Mouse (Mus musculus) heart, embryonic 11.5 days (tissue): ENCODE results near the gene Sfswap. TPM values are rescaled to one million over a fixed set of nuclear protein-coding genes. Genes with fewer than 3 reads are reported as not detected.
A peak's percentile ranks its signal among the peaks of the same experiment; 100 is the strongest.

ENCODE experiments used
- ATAC-seq: fragments of 200-750 bp; cut with Nextera tagmentation; replicated peaks from 2 replicates; pipeline ENCODE4 v1.8.0; 2017; ENCODE audit warnings: moderate library complexity; ENCODE audit not compliant: insufficient number of reproducible peaks, low FRiP score, low TSS enrichment
- H3K27ac ChIP-seq: fragments of 300-500 bp; sonication (generic); 2 replicates; pipeline ENCODE4 v1.5.1; 2014; ENCODE audit warnings: mild to moderate bottlenecking, low read depth, low read length
- H3K27me3 ChIP-seq: fragments of 300-500 bp; sonication (generic); 2 replicates; pipeline ENCODE4 v1.6.1; 2014; ENCODE audit warnings: mild to moderate bottlenecking, low read length, mixed read lengths; ENCODE audit not compliant: control insufficient read depth, insufficient read depth
- H3K36me3 ChIP-seq: fragments of 300-500 bp; sonication (generic); 2 replicates; pipeline ENCODE4 v1.6.1; 2014; ENCODE audit warnings: mild to moderate bottlenecking, low read length, moderate library complexity, mixed read lengths; ENCODE audit not compliant: control insufficient read depth, insufficient read depth
- H3K4me1 ChIP-seq: fragments of 300-500 bp; sonication (generic); 2 replicates; pipeline ENCODE4 v1.6.1; 2014; ENCODE audit warnings: low read length; ENCODE audit not compliant: control insufficient read depth, insufficient read depth
- H3K4me2 ChIP-seq: fragments of 300-500 bp; sonication (generic); 2 replicates; pipeline ENCODE4 v1.6.1; 2014; ENCODE audit warnings: mild to moderate bottlenecking, moderate library complexity
- H3K4me3 ChIP-seq: fragments of 300-500 bp; sonication (generic); 2 replicates; pipeline ENCODE4 v1.5.1; 2014; ENCODE audit warnings: low read depth, low read length
- H3K9ac ChIP-seq: fragments of 300-500 bp; sonication (generic); 2 replicates; pipeline ENCODE4 v1.6.1; 2014; ENCODE audit warnings: mild to moderate bottlenecking, low read depth, low read length, moderate library complexity
- H3K9me3 ChIP-seq: fragments of 300-500 bp; sonication (generic); replicated peaks from 2 replicates; pipeline ENCODE4 v1.6.1; 2016; ENCODE audit warnings: low read length; ENCODE audit not compliant: control insufficient read depth
- WGBS: fragments of 180-500 bp; shearing (Covaris S2); extraction: QIAGEN DNeasy Blood & Tissue Kit; methylation state at CpG from one replicate; pipeline ENCODE4 v1.1.7; 2014; ENCODE audit not compliant: insufficient replicate concordance; 5-methylcytosine and 5-hydroxymethylcytosine counted together
- polyA plus RNA-seq: library from polyadenylated mRNA; unstranded; fragments of >200 nt; fragmentation: Nextera tagmentation; extraction: Ambion mirVana; gene quantifications from 2 replicates; pipeline ENCODE4 v1.2.1, GENCODE M21; 2014

Gene Sfswap
- polyA plus RNA-seq, 1 experiment from 2014 or later: 31.0 TPM

DNA sequence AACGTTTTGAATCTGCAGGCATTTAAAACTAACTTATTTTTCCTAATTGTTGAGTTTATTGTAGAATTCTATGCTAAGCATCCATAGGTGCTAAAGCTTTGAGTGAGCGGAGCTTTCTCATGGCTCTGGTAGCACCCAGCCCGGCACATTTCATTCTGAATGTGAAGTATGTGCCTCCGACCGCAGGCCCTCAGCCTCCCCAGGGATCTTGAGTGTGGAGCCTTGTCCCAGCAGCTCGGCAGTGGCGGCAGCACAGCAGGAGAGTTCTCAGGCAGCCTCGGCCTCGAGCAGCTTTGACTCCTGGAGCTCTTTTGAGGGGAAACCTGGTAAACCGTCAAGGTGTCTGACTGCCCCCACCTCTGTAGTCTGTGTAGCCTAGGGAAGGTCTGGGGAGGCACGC, 58.3 kb downstream of the Sfswap start:
- WGBS: 84% methylated on average over 11 of the region's 11 CpGs
- Histone ChIP-seq H3K36me3 (peaks cover 46% of the 10 kb centered on the region), H3K4me1 (no peaks in the 10 kb centered on the region), H3K27ac (no peak overlapping the region), H3K4me3 (no peak overlapping the region), H3K9ac (no peak overlapping the region), H3K4me2 (no peak overlapping the region), H3K27me3 (no peaks in the 10 kb centered on the region), H3K9me3 (no peaks in the 10 kb centered on the region)
- ATAC-seq: no peak

DNA sequence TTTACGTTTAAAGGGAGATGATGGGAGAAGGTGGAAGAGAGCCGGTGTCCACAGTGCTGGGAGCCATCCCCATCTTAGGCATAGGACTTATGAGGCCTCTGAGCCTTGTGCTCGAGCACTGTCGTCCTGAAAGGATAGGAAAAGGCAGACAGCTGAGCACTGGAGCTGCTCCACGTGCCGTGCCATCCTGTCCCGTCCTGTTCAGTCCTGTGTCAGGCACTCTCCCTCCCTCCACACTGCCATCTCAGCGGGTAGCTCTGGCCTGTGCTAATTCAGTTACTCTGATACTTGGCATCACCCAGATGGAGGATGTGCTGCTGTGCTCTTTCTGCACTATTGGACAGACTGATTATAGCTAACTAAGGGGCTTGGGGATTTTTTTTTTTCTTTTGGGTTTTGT, 61.3 kb downstream of the Sfswap start:
- Histone ChIP-seq H3K36me3 (peaks cover 44% of the 10 kb centered on the region), H3K4me1 (no peaks in the 10 kb centered on the region), H3K27me3 (no peaks in the 10 kb centered on the region), H3K9me3 (no peaks in the 10 kb centered on the region), H3K4me2 (no peak overlapping the region), H3K27ac (no peak overlapping the region), H3K4me3 (no peak overlapping the region), H3K9ac (no peak overlapping the region)
- 89% methylated on average over 8 of the region's 8 CpGs for WGBS
- ATAC-seq: no peak

DNA sequence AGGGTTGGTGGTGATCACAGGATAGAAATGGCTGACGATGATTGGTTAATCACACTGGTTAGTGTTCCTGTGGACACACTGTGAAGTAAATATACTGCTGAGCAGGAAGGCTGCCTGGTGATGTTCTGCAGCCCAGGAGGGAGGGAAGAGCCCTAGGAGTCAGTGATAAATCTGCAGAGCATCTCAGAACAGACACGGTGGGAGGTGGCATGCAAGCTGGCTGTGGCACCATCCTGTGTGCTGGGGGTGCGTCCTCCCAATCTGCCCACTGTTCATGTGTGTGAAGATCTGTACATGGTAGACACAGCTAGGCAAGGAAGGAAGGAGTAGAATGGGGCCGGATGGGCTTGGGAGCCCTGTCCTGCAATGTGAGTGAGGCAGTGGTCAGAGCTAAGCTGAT, 67.6 kb downstream of the Sfswap start:
- no peak for ATAC-seq
- no peak overlapping the region for H3K4me3 ChIP-seq
- no peaks in the 10 kb centered on the region for H3K4me1 ChIP-seq
- no peak overlapping the region for H3K9ac ChIP-seq
- no peaks in the 10 kb centered on the region for H3K9me3 ChIP-seq
- no peak overlapping the region for H3K27ac ChIP-seq
- H3K27me3 ChIP-seq: no peaks in the 10 kb centered on the region
- WGBS: 93% methylated on average over 4 of the region's 4 CpGs
- H3K36me3 ChIP-seq: peaks cover 50% of the 10 kb centered on the region
- no peak overlapping the region for H3K4me2 ChIP-seq

DNA sequence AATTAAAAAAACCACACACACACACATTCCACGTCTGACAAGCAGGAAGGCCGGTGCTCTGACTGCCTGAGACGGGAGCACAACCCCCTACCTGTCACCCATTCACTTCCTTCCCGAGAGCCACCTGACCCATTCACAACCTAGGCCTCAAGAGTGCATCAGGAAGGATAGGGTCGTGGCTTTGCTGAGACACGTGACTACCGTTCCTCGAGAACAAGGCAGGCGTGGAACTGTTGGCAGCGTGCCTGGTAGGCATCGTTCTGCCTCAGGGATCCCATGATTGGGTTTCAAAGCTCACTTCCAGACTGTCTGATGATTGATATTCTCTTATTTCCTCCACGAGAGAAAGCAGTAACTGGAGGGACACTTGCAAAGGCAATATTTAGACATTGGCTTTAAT, 77.2 kb downstream of the Sfswap start:
- Histone ChIP-seq H3K27me3 (peaks cover 27% of the 10 kb centered on the region), H3K4me3 (no peak overlapping the region), H3K9me3 (no peaks in the 10 kb centered on the region), H3K9ac (no peak overlapping the region), H3K36me3 (no peaks in the 10 kb centered on the region), H3K27ac (no peak overlapping the region), H3K4me1 (no peaks in the 10 kb centered on the region), H3K4me2 (no peak overlapping the region)
- no peak for ATAC-seq
- WGBS: 56% methylated on average over 12 of the region's 12 CpGs

DNA sequence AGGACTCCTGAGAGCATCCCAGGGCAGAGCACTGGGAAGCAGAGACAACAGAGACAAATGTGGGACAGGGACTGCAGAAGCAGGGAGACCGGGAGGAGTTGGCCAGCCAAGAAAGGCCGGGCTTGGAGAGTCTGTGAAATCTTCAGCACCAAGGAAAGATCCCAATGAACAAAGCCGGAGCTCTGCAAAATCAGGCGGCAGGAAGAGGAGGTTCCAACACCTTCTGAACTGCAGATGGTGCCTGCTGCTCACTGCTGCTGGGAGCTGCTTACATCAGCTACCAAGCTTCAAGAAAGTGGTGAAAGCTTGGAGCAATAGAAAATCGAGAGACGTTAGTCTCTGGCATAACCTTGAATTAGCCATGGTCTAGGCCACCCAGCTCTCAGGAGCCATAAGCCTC, 79.0 kb downstream of the Sfswap start:
- WGBS: 10% methylated on average over 6 of the region's 6 CpGs
- Histone ChIP-seq H3K9ac (no peak overlapping the region), H3K4me3 (no peak overlapping the region), H3K27me3 (peaks cover 35% of the 10 kb centered on the region), H3K36me3 (no peaks in the 10 kb centered on the region), H3K4me2 (no peak overlapping the region), H3K27ac (no peak overlapping the region), H3K9me3 (no peaks in the 10 kb centered on the region), H3K4me1 (peaks cover 2% of the 10 kb centered on the region; the same call in 1 of the 2 replicates)
- ATAC-seq: no peak

DNA sequence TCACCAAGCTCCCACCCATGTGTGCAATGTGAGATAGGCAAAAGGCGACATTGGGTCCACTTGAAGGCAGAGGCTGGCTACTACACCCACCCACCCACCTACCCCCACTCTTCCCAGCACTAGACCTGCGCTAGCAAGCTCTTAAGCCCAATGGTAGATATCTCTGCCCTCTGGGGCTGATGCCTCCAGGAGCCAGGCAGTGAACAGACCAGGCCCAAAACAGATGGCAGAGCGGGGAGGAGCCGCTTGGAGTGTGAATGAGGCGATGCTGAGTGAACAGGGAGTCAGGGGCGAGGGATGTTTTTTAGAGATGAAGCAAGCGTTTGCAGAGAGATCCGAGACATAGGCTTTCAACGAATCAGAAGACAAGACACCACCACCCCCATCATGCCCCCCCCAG, 79.6 kb downstream of the Sfswap start:
- no peaks in the 10 kb centered on the region for H3K9me3 ChIP-seq
- H3K4me3 ChIP-seq: no peak overlapping the region
- ATAC-seq: no peak
- no peak overlapping the region for H3K27ac ChIP-seq
- 46% methylated on average over 9 of the region's 9 CpGs for WGBS
- H3K36me3 ChIP-seq: no peaks in the 10 kb centered on the region
- H3K4me1 ChIP-seq: peaks cover 7% of the 10 kb centered on the region; the same call in 1 of the 2 replicates
- no peak overlapping the region for H3K4me2 ChIP-seq
- H3K9ac ChIP-seq: no peak overlapping the region
- H3K27me3 ChIP-seq: peaks cover 40% of the 10 kb centered on the region

DNA sequence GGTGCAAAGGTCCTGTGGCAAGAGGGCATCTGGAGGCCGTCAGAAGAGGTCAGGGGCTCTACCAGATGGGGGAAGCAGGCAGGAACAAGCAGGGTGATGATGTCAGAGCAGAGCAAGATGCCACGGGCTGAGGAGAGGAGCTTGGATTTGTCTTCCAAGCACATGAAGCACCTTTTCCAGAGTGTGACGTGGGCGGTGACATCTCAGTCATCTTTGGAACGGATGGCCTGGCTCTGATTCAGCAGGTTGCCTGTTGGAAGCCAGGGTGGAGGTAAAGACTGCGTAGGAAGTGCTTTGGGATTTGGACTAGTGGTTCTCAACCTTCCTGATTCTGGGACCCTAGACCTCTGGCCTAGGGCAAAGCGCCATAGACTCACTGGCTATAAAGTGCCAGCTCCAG, 80.0 kb downstream of the Sfswap start:
- no peak overlapping the region for H3K27ac ChIP-seq
- no peaks in the 10 kb centered on the region for H3K9me3 ChIP-seq
- no peak overlapping the region for H3K4me3 ChIP-seq
- peaks cover 8% of the 10 kb centered on the region; the same call in 1 of the 2 replicates for H3K4me1 ChIP-seq
- H3K9ac ChIP-seq: no peak overlapping the region
- no peak for ATAC-seq
- WGBS: 61% methylated on average over 7 of the region's 7 CpGs
- peaks cover 44% of the 10 kb centered on the region for H3K27me3 ChIP-seq
- H3K36me3 ChIP-seq: no peaks in the 10 kb centered on the region
- H3K4me2 ChIP-seq: no peak overlapping the region

DNA sequence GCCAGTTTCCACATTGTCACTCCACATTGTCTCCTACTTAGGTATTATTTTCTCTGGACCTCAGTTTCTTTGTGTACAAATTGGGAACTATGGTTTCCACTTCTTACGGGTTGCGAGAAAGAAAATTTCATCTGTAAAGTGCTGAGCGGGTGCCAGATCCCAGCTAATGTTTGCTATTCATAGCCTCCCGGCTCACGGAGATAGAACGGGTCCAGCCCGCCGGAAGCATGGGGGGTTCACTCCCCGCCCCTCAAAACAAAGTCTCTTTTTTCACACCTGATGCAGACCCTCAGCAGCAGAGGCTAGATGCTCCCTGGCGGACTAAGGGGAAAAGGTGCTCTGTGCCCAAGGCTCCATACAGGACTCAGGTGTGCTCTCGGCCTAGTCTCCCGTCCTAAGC, 82.3 kb downstream of the Sfswap start:
- ATAC-seq: no peak
- 6% methylated on average over 12 of the region's 12 CpGs for WGBS
- H3K4me1 ChIP-seq: peaks cover 8% of the 10 kb centered on the region; the same call in 1 of the 2 replicates
- no peak overlapping the region for H3K27ac ChIP-seq
- peak overlapping the region; percentile 49 for H3K4me3 ChIP-seq
- peaks cover 58% of the 10 kb centered on the region for H3K27me3 ChIP-seq
- no peaks in the 10 kb centered on the region for H3K9me3 ChIP-seq
- no peaks in the 10 kb centered on the region for H3K36me3 ChIP-seq
- peak overlapping the region; percentile 92 for H3K4me2 ChIP-seq
- H3K9ac ChIP-seq: peak overlapping the region; percentile 64; the same call in 1 of the 2 replicates

DNA sequence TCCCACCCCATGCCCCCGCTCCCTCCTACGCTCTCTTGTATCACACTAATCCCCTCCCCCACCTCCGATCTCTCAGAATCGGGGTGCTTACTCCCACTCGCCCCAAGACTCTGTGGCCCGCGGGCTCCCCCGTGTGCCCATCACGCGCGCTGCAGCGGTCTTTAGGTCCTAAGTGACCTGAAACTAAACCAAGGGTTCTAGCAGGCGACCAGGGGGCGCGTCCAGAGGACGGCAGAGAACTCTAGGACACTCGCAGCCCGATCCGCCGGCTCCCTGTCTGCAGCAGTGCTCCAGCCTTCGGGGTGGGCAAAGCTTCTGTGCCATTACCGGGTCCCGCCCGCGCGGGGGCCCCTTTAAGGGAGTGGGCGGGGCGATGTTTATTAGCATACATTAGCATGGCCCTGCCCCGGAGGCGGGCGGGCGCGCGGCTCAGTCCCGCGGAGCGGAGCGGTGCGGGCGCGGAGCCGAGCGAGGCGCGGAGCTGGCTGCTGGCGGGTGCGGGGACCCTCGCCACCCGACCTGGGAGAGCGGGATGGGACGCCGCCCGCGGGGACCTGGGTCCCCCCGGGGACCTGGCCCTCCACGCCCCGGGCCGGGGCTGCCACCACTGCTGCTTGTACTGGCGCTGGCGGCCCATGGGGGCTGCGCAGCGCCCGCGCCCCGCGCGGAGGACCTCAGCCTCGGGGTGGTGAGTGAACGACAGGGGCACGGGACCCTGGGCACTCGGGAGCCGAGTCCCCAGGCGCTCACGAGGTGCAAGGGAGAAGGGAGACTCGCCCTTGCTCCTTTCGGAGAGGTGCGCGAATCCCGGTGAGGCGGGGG, 83.0 kb downstream of the Sfswap start, which contains the start of gene Mmp17:
Gene Mmp17 (plus strand): TSS at position 409 of the 822 bp plus-strand sequence.
- H3K27me3 ChIP-seq: peaks cover 62% of the 10 kb centered on the region
- peak within 1 kb of the TSS; percentile 49 for H3K4me3 ChIP-seq
- no peak within 1 kb of the TSS for H3K27ac ChIP-seq
- H3K4me2 ChIP-seq: peak within 1 kb of the TSS; percentile 92
- no peaks in the 10 kb centered on the region for H3K36me3 ChIP-seq
- under 1% methylated on average over 74 of the region's 80 CpGs for WGBS
- peak; percentile 86 for ATAC-seq
- peak within 1 kb of the TSS; percentile 64 for H3K9ac ChIP-seq
- no peaks in the 10 kb centered on the region for H3K9me3 ChIP-seq
- peaks cover 8% of the 10 kb centered on the region; the same call in 1 of the 2 replicates for H3K4me1 ChIP-seq
